Mouse (Mus musculus) embryonic facial prominence, embryonic 14.5 days (tissue): ENCODE measurements around the gene Epyc. TPM values are rescaled to one million over a fixed set of nuclear protein-coding genes. Genes with fewer than 3 reads are reported as not detected.

ENCODE experiments used
- ATAC-seq: fragments of 200-750 bp; cut with Nextera tagmentation; 2 replicates; pipeline ENCODE4 v1.8.0; 2017; ENCODE audit warnings: low read depth, moderate number of reproducible peaks, moderate TSS enrichment
- DNase-seq: peaks from one replicate; pipeline ENCODE4 v3.0.0-alpha.2; 2015; ENCODE audit warnings: low spot score
- H3K27ac ChIP-seq: fragments of 300-500 bp; sonication (generic); replicated peaks from 2 replicates; pipeline ENCODE4 v1.5.1; 2014; ENCODE audit warnings: low read depth, mild to moderate bottlenecking, low read length, moderate library complexity
- H3K27me3 ChIP-seq: fragments of 300-500 bp; sonication (generic); replicated peaks from 2 replicates; pipeline ENCODE4 v1.6.1; 2014; ENCODE audit warnings: low read length; ENCODE audit not compliant: control insufficient read depth, insufficient read depth
- H3K36me3 ChIP-seq: fragments of 300-500 bp; sonication (generic); 2 replicates; pipeline ENCODE4 v1.6.1; 2014; ENCODE audit warnings: low read length, mixed read lengths; ENCODE audit not compliant: control insufficient read depth, insufficient read depth
- H3K4me1 ChIP-seq: fragments of 300-500 bp; sonication (generic); 2 replicates; pipeline ENCODE4 v1.6.1; 2014; ENCODE audit warnings: antibody characterized with exemption, low read length; ENCODE audit not compliant: control insufficient read depth, insufficient read depth
- H3K4me2 ChIP-seq: fragments of 300-500 bp; sonication (generic); 2 replicates; pipeline ENCODE4 v1.6.1; 2014; ENCODE audit warnings: low read depth, mild to moderate bottlenecking, low read length, moderate library complexity, mixed read lengths
- H3K4me3 ChIP-seq: fragments of 300-500 bp; sonication (generic); 2 replicates; pipeline ENCODE4 v1.5.1; 2014; ENCODE audit warnings: low read depth, mild to moderate bottlenecking, low read length
- H3K9ac ChIP-seq: fragments of 300-500 bp; sonication (generic); 2 replicates; pipeline ENCODE4 v1.6.1; 2014; ENCODE audit warnings: low read depth, mild to moderate bottlenecking, low read length, moderate library complexity, mixed read lengths
- H3K9me3 ChIP-seq: fragments of 300-500 bp; sonication (generic); 2 replicates; pipeline ENCODE4 v1.6.1; 2016; ENCODE audit warnings: low read length; ENCODE audit not compliant: control insufficient read depth
- WGBS: fragments of 180-500 bp; shearing (Covaris S2); extraction: QIAGEN DNeasy Blood & Tissue Kit; methylation state at CpG from one replicate; pipeline ENCODE4 v1.1.7; 2014; 5-methylcytosine and 5-hydroxymethylcytosine counted together
- polyA plus RNA-seq: library from polyadenylated mRNA; unstranded; fragments of >200 nt; fragmentation: Nextera tagmentation; extraction: Ambion mirVana; gene quantifications from 2 replicates; pipeline ENCODE4 v1.2.1, GENCODE M21; 2014

Epyc gene
- polyA plus RNA-seq, 1 experiment from 2014 or later = 27.9 TPM

DNA sequence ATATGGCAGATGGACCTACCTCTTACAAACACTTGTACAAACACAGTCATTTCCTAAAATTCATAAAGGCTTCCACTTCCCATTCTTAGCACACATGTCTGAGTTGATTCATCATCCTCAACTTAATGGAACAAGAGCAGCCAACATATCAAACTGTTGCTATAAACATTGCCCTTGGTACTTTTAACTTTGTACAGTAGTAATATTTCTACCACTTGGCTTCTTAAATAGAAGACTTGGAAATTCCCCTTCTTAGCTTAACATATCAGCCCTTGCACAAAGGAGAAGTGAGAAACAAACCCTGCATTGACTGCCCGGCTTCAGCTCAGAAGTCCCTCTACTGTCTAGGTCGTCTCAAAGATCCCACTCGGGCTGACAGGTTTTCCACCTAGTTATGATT, 12.8 kb upstream of the Epyc start:
- no peak for DNase-seq
- 83% methylated on average over 3 of the region's 3 CpGs for WGBS
- no peaks in the 10 kb centered on the region for H3K36me3 ChIP-seq
- H3K4me2 ChIP-seq = no peak overlapping the region
- ATAC-seq = no peak
- no peaks in the 10 kb centered on the region for H3K9me3 ChIP-seq
- no peak overlapping the region for H3K4me3 ChIP-seq
- no peak overlapping the region for H3K9ac ChIP-seq
- H3K4me1 ChIP-seq = peaks cover 5% of the 10 kb centered on the region; the same call in 1 of the 2 replicates
- H3K27ac ChIP-seq = no peak overlapping the region
- H3K27me3 ChIP-seq = no peaks in the 10 kb centered on the region

DNA sequence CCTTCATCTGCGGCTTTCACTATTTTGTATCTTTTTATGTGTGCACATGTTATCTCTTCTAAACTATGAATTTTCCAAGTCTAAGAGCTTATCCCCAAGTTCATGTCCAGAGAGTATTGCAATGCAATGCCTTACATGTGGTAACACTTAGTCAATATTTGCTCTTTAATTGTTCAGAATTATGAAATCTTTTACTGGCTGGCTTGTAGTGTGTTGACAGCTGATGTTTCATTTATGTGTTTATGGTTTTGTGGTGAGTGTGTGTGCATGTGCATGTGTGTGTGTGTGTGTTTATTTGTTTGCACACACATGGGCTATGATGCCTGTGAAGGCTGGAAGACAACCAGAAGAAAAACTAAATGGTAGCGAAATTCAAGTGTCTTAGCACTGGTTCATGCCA, 1.9 kb upstream of the Epyc start:
- no peaks in the 10 kb centered on the region for H3K27me3 ChIP-seq
- no peak overlapping the region for H3K4me2 ChIP-seq
- no peak overlapping the region for H3K4me3 ChIP-seq
- no peaks in the 10 kb centered on the region for H3K9me3 ChIP-seq
- 82% methylated on average over 2 of the region's 2 CpGs for WGBS
- H3K36me3 ChIP-seq = no peaks in the 10 kb centered on the region
- H3K27ac ChIP-seq = no peak overlapping the region
- H3K4me1 ChIP-seq = no peaks in the 10 kb centered on the region
- no peak overlapping the region for H3K9ac ChIP-seq
- DNase-seq (no peak), ATAC-seq (no peak)

DNA sequence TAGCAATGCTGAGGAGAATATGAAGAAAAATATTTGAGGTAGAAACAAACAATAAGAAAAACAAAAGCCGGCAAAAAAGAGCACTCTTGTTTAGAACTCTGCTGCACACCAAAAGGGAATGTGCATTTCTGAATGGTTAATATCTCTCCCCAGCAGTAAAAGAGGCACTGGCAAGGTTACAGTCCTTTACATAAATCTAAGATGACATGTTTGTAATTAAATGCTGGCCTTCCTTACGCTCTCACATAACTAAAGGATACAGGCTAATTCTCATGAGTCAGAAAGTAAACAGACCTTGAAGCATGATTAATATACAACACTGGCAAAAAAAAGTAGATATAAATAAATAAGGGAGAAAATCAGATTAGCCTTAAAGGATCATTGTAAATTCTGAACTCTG, 6.5 kb downstream of the Epyc start:
- no peak for ATAC-seq
- peak; percentile 85 for DNase-seq
- Histone ChIP-seq H3K9me3 (no peaks in the 10 kb centered on the region), H3K27ac (peak overlapping the region; percentile 67), H3K4me2 (no peak overlapping the region), H3K9ac (no peak overlapping the region), H3K27me3 (no peaks in the 10 kb centered on the region), H3K4me1 (peaks cover 7% of the 10 kb centered on the region; the same call in 1 of the 2 replicates), H3K4me3 (no peak overlapping the region), H3K36me3 (no peaks in the 10 kb centered on the region)
- 39% methylated on average over 2 of the region's 2 CpGs for WGBS

DNA sequence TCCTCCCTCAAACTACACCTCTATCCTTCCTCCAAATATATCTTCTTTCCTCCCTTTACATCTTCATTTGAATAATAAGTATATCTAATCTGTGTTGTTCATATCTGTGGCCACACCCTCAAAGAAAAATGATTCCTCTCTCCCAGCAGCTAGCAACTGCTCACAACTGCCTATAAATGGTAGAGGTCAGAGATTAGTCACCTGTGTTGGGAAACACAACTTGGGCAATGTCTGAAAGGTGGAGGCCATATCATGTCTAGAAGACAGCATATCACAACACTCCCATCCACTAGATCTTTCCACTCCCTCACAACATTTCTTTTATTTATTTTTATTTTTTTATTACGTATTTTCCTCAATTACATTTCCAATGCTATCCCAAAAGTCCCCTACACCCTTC, 15.6 kb downstream of the Epyc start:
- no peaks in the 10 kb centered on the region for H3K9me3 ChIP-seq
- H3K27ac ChIP-seq = no peak overlapping the region
- no peaks in the 10 kb centered on the region for H3K4me1 ChIP-seq
- ATAC-seq (no peak), DNase-seq (no peak)
- H3K36me3 ChIP-seq = no peaks in the 10 kb centered on the region
- H3K9ac ChIP-seq = no peak overlapping the region
- H3K4me2 ChIP-seq = no peak overlapping the region
- 88% methylated on average over 1 of the region's 1 CpGs for WGBS
- H3K4me3 ChIP-seq = no peak overlapping the region
- H3K27me3 ChIP-seq = no peaks in the 10 kb centered on the region

DNA sequence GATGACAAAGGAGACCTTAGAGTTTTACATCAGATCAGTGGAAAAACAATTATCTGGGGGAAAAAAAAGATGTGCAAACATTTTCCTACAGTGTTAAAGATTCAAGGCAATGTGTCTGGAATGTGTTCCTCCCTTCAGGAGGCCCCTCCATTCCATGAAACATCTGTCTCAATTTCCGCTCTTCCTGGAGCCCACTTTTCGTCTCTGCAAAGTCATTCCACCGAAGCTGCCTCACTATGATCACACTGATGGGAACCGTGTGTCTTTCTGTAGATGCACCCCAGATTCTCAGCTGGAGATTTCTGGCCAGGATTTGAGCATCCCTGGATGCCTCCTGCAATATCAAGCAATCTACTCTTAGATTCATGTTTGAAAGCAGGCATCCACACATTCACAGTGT, 24.8 kb downstream of the Epyc start:
- DNase-seq = peak; percentile 90
- Histone ChIP-seq H3K27me3 (no peaks in the 10 kb centered on the region), H3K4me3 (no peak overlapping the region), H3K4me1 (peaks cover 5% of the 10 kb centered on the region; the same call in 1 of the 2 replicates), H3K9me3 (no peaks in the 10 kb centered on the region), H3K4me2 (no peak overlapping the region), H3K36me3 (no peaks in the 10 kb centered on the region), H3K9ac (no peak overlapping the region), H3K27ac (peak overlapping the region; percentile 73)
- 28% methylated on average over 4 of the region's 4 CpGs for WGBS
- peak; percentile 37; the same call in 1 of the 2 replicates for ATAC-seq

DNA sequence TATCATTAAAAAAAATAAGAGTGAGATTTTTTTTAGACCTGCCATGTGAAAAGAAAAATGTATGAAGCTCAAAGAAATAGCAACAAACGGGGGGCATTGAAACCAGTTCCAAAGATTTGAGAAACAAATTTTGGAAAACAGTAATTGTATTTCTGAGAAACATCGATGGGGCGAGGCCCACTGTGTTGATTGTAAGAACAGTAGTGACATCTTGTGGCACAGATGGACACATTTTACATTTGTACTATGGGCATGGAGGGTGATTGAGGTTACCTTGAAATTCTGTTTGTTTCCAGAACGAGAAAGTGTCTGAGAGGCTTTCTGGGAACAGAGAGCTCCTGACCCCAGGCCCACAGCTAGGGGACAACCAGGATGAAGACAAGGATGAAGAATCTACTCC, 26.3 kb downstream of the Epyc start:
- WGBS = 30% methylated on average over 4 of the region's 4 CpGs

DNA sequence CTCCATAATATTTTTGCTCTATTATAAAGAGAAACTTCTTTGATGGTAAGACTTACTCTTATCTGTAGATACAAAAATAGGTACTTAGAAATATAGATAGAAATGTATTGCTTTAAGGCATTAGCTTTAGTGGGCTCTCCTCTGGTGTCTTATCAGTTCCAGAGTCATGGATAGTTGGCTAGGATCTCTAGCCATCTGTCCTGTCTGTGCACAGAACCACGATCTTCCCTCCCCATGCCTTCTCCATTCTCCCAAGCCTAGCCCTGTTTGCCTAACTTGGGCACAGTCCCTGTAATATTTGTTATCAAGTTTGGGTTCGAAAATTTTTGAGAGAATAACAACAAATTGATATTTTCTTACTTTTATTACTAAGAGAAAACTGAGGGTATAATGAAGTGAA, 29.4 kb downstream of the Epyc start:
- 75% methylated on average over 2 of the region's 2 CpGs for WGBS
- Histone ChIP-seq H3K36me3 (no peaks in the 10 kb centered on the region), H3K9me3 (no peaks in the 10 kb centered on the region), H3K27ac (no peak overlapping the region), H3K9ac (no peak overlapping the region), H3K27me3 (no peaks in the 10 kb centered on the region), H3K4me2 (no peak overlapping the region), H3K4me1 (peaks cover 4% of the 10 kb centered on the region; the same call in 1 of the 2 replicates), H3K4me3 (no peak overlapping the region)
- DNase-seq (no peak), ATAC-seq (no peak)

More for the DNA sequence above, 26.3 kb downstream of the Epyc start:
- no peak overlapping the region for H3K27ac ChIP-seq
- peak; percentile 87 for DNase-seq
- no peak overlapping the region for H3K4me3 ChIP-seq
- H3K36me3 ChIP-seq = no peaks in the 10 kb centered on the region
- no peaks in the 10 kb centered on the region for H3K9me3 ChIP-seq
- no peak overlapping the region for H3K9ac ChIP-seq
- H3K27me3 ChIP-seq = no peaks in the 10 kb centered on the region
- 0 out of 2 replicates have a peak, but pooled peaks have one; percentile 50 for ATAC-seq
- no peak overlapping the region for H3K4me2 ChIP-seq
- peaks cover 5% of the 10 kb centered on the region; the same call in 1 of the 2 replicates for H3K4me1 ChIP-seq

DNA sequence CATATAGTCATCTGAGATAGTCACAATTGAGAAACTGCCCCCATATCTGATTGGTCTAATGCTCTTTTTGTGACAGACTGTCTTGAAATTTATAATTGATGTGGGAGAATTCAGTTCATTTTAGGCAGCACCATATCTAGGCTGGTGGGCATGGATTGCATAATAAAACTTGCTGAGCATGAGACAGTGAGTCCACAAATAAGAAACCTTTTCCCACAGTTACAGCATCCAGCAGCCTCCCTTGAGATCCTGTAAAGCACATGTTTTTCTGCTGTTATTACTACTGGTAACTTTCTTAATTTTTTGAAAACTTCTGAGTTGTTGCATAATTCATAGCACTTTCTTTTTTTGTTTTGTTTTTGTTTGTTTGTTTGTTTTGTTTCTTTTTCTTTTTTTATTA, 39.1 kb downstream of the Epyc start:
- Histone ChIP-seq H3K27me3 (no peaks in the 10 kb centered on the region), H3K9ac (no peak overlapping the region), H3K9me3 (no peaks in the 10 kb centered on the region), H3K4me2 (no peak overlapping the region), H3K36me3 (no peaks in the 10 kb centered on the region), H3K4me3 (no peak overlapping the region), H3K4me1 (no peaks in the 10 kb centered on the region), H3K27ac (no peak overlapping the region)
- ATAC-seq (no peak), DNase-seq (no peak)

DNA sequence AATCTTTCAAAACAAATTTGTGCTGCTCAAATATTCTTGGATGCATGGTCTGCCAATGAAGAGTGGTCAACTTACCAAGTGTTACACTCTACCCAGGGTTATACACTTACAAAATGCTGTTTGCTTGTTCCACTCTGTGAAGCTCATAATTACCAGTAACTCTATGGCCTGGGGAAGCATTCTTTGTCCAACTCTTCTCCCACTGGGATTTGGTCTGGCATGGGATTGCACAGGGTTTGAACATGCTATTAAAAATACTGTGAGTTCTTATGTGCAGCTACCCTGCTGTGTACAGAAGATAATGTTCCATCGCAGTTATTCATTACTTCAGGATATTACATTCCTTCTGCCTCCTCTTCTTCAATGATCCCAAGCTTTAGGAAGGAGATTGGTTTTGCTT, 43.3 kb downstream of the Epyc start:
- H3K9me3 ChIP-seq = no peaks in the 10 kb centered on the region
- H3K4me1 ChIP-seq = no peaks in the 10 kb centered on the region
- peak; percentile 23 for DNase-seq
- H3K9ac ChIP-seq = no peak overlapping the region
- no peak overlapping the region for H3K27ac ChIP-seq
- no peak overlapping the region for H3K4me2 ChIP-seq
- no peak overlapping the region for H3K4me3 ChIP-seq
- no peaks in the 10 kb centered on the region for H3K27me3 ChIP-seq
- WGBS = 76% methylated on average over 1 of the region's 1 CpGs
- no peaks in the 10 kb centered on the region for H3K36me3 ChIP-seq
- no peak for ATAC-seq
